Mouse (Mus musculus) liver, adult 2 months (tissue): ENCODE results near the gene Glis1. TPM values are rescaled to one million over a fixed set of nuclear protein-coding genes. Genes with fewer than 3 reads are reported as not detected.

Source experiments
- DNase-seq: peaks from one replicate; pipeline ENCODE4 v3.0.0-alpha.2; 2011; ENCODE audit warnings: low read depth, low spot score; ENCODE audit errors: extremely low read depth
- H3K27ac ChIP-seq: fragments of 200-500 bp; replicated peaks from 2 replicates; pipeline ENCODE4 v1.5.1; 2012; ENCODE audit warnings: low read depth, mild to moderate bottlenecking, control low read depth, inconsistent platforms, low read length; ENCODE audit not compliant: insufficient read depth
- H3K27me3 ChIP-seq: fragments of 200-500 bp; 2 replicates; pipeline ENCODE4 v1.6.1; 2012; ENCODE audit warnings: mild to moderate bottlenecking, moderate library complexity, low read length, inconsistent platforms; ENCODE audit not compliant: control insufficient read depth, insufficient read depth
- H3K36me3 ChIP-seq: fragments of 200-500 bp; 2 replicates; pipeline ENCODE4 v1.6.1; 2012; ENCODE audit warnings: low read length, inconsistent platforms; ENCODE audit not compliant: control insufficient read depth, insufficient read depth
- H3K4me1 ChIP-seq: fragments of 200-500 bp; 2 replicates; pipeline ENCODE4 v1.6.1; 2011; ENCODE audit warnings: low read length; ENCODE audit not compliant: control insufficient read depth, insufficient read depth
- H3K4me3 ChIP-seq: fragments of 200-500 bp; 2 replicates; pipeline ENCODE4 v1.5.1; 2011; ENCODE audit warnings: low read depth, mild to moderate bottlenecking, control low read depth, low read length, moderate library complexity; ENCODE audit not compliant: insufficient read depth
- H3K79me2 ChIP-seq: fragments of 200-500 bp; 2 replicates; pipeline ENCODE4 v1.6.1; 2012; ENCODE audit warnings: inconsistent platforms, mild to moderate bottlenecking, low read length, moderate library complexity; ENCODE audit not compliant: control insufficient read depth, insufficient read depth
- H3K9ac ChIP-seq: fragments of 200-500 bp; 2 replicates; pipeline ENCODE4 v1.6.1; 2012; ENCODE audit warnings: low read depth, mild to moderate bottlenecking, control low read depth, inconsistent platforms, low read length
- CTCF ChIP-seq: fragments of 200-500 bp; IDR thresholded peaks from 2 replicates; pipeline ENCODE4 v1.5.1; 2011; ENCODE audit warnings: low read depth, low read length, control low read depth
- POLR2A ChIP-seq: fragments of 200-500 bp; IDR thresholded peaks from 2 replicates; pipeline ENCODE4 v1.6.1; 2011; ENCODE audit warnings: low read length, control low read depth; ENCODE audit not compliant: insufficient read depth; ENCODE audit errors: extremely low read depth
- WGBS: fragments of 180-500 bp; shearing (Covaris S2); methylation state at CpG from one replicate; pipeline ENCODE4 v1.1.7; 2018; 5-methylcytosine and 5-hydroxymethylcytosine counted together
- polyA plus RNA-seq: library from polyadenylated mRNA; depleted of rRNA; stranded (reverse); fragments of >200 nt; gene quantifications from 2 replicates; pipeline ENCODE4 v1.2.3, GENCODE M21; 2012
- total RNA-seq: library from RNA; depleted of rRNA; stranded (reverse); fragments of >200 nt; gene quantifications from 2 replicates; pipeline ENCODE4 v1.2.3, GENCODE M21; 2014

Gene Glis1
- total and polyA plus RNA-seq, 2 experiments: 0.10 TPM; not detected in 1

DNA sequence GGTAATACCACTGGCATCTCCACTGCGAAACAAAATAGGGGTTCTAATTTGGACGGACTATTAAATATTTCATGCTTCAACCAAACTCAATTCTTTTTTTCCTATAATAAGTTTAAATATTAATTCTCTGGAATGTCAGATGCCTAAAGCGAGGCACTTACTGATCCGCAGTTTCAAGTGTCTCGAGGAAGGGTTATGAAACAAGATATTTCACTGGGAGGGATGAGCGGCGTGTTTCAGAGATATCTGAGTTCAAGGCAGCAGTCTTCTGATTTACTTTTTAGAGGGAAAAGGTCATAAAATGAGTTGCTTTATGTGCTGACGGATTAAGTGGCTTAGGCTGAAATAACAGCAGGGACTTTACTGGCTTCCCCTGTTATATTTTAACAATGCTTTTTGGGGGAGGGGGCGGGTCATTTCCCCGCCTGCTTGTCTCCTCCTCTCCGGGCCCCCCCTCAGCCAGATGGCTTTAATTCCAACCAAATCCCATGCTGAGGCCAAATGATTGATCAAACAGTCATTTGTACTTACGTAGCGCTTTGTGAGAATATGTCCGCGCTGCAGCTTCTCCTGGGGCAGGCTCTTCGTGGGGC lies 8.6 kb downstream of the Glis1 start:
- H3K27me3 ChIP-seq: peaks cover 3% of the 10 kb centered on the region; the same call in 1 of the 2 replicates

DNA sequence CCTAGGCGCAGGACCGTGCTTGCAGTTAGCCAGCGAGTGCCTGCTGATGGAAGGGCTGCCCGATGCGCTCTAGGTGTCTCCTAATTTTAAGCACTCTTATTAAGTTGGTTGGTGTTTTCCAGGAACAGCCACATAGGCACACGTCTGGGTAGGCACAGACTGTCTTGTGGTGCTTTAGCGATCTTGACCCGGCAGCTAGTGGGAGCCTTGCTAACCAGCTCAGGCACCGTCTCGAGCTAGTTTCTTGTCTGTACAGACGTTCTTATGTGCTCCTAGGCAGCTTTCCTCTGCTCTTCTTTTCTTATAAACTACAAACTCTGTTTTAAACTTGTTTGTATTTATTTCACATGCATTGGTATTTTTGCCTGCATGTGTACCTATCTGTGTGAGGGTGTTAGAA lies 9.2 kb downstream of the Glis1 start:
- Histone ChIP-seq H3K4me3 (no peak overlapping the region), H3K27ac (no peak overlapping the region), H3K79me2 (no peaks in the 10 kb centered on the region), H3K9ac (no peak overlapping the region), H3K36me3 (no peaks in the 10 kb centered on the region), H3K4me1 (no peaks in the 10 kb centered on the region), H3K27me3 (peaks cover 3% of the 10 kb centered on the region; the same call in 1 of the 2 replicates)
- no peak for TF ChIP-seq POLR2A
- TF ChIP-seq CTCF: no peak
- no peak for DNase-seq
- 76% methylated on average over 11 of the region's 11 CpGs for WGBS

More for the DNA sequence above, 8.6 kb downstream of the Glis1 start:
- WGBS: 70% methylated on average over 16 of the region's 16 CpGs
- no peak overlapping the region for H3K27ac ChIP-seq
- H3K4me1 ChIP-seq: no peaks in the 10 kb centered on the region
- no peak overlapping the region for H3K9ac ChIP-seq
- TF ChIP-seq POLR2A: no peak
- no peak for TF ChIP-seq CTCF
- DNase-seq: no peak
- H3K4me3 ChIP-seq: no peak overlapping the region
- H3K79me2 ChIP-seq: no peaks in the 10 kb centered on the region
- H3K36me3 ChIP-seq: no peaks in the 10 kb centered on the region

DNA sequence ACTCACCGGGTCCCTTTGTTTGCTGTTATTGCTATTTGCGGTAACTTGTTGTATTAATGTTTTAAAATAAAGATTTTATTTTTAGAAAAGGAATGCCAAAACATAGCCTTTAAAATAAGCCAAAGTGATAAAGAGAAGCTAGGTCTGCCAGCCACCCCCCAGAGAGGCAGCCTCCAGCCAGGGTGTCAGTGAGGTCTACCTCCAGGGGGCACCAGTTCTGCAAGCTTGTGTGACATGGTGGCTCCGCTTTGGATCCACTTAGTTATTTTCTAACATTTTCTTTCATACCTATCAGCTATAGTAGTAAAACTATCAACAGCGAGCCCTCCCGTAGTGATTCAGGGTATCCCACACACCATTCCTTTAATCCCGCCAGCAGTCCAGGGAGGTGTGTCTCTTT lies 14.1 kb downstream of the Glis1 start:
- Histone ChIP-seq H3K27me3 (no peaks in the 10 kb centered on the region), H3K9ac (no peak overlapping the region), H3K4me3 (no peak overlapping the region), H3K79me2 (no peaks in the 10 kb centered on the region), H3K4me1 (no peaks in the 10 kb centered on the region), H3K27ac (no peak overlapping the region), H3K36me3 (no peaks in the 10 kb centered on the region)
- no peak for TF ChIP-seq POLR2A
- TF ChIP-seq CTCF: peak; percentile 30
- 88% methylated on average over 6 of the region's 6 CpGs for WGBS
- DNase-seq: no peak

DNA sequence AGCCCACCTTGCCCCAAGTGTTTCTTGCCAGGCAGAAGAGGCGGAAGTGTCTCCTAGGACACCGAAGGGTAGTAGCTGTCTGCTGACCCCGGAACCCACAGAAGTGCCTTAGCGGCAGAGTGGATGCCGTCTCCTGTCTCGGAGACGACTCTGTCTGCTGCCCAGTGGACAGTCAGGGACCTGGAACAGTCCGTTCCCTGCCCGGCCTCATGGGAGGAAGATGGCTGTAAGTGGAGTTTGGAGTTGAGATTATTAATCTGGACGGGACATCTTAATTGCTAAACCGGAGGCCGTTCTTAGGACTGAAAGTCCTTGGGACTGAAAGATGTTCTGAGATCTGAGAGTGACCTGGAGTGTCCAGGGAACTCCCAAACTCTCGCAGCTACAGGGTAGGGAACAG lies 15.1 kb downstream of the Glis1 start:
- H3K36me3 ChIP-seq: no peaks in the 10 kb centered on the region
- TF ChIP-seq CTCF (no peak), POLR2A (no peak)
- no peak overlapping the region for H3K9ac ChIP-seq
- 81% methylated on average over 13 of the region's 13 CpGs for WGBS
- no peaks in the 10 kb centered on the region for H3K4me1 ChIP-seq
- H3K79me2 ChIP-seq: no peaks in the 10 kb centered on the region
- no peaks in the 10 kb centered on the region for H3K27me3 ChIP-seq
- no peak overlapping the region for H3K4me3 ChIP-seq
- H3K27ac ChIP-seq: no peak overlapping the region
- DNase-seq: no peak

DNA sequence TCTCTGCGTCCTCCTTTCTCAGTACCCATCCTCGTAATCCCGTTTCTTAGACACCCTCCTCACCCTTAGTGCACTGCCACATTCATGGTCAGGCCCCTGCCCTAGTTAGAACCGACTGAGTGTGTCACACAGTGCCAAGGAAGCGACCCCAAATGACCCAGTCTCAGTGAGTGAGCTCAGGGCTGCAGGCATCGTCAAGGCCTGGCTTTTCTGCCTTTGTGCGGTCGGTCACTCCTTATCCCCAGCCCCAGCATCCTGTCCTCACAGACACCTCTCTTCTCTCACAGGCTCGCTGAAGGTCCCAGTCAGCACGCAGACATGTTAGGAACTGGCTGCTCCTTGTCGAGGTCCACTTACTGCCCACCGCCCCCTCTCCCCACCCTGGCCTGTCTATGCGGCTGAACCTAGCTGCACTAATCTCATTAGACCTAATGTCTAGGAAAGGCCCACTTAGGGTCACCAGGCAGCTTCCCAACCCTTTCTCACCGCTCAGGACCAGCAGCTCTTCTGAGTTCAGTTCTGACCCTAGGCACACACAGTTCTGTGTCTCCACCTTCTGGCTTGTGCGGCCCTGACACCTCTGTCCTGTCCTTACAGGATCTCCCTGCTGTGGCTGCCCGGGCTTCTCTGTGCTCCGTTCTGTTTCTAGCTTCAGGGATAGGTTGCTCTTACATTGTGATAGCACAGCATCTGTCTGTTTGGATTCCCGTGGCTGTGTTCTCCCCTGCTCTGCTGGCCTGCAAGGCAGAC lies 18.1 kb downstream of the Glis1 start:
- H3K4me3 ChIP-seq: no peak overlapping the region
- no peaks in the 10 kb centered on the region for H3K27me3 ChIP-seq
- 81% methylated on average over 18 of the region's 18 CpGs for WGBS
- TF ChIP-seq CTCF: no peak
- TF ChIP-seq POLR2A: no peak
- H3K36me3 ChIP-seq: no peaks in the 10 kb centered on the region
- H3K27ac ChIP-seq: no peak overlapping the region
- no peak overlapping the region for H3K9ac ChIP-seq
- no peaks in the 10 kb centered on the region for H3K4me1 ChIP-seq
- DNase-seq: no peak
- no peaks in the 10 kb centered on the region for H3K79me2 ChIP-seq
